ENCODE assay signal across 8 mouse cellular contexts in the genomic region with DNA sequence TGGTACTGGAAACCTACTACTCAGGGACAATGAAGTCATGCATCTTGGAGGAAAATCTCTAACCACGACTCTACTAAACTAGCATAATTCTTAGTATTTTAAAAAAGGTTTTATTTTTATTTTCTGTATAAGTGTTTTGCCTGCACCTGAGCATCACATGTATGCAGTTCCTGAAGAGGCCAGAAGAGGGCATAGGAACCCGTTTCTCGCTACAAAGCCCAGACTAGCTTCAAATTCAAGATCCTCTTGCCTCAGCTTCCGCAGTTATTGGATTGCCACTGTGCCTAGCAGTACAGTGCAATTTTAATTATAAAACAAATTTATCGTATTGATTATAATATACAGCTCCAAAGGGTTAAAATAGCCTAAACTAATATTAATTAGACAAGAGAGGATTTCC. TPM values are rescaled to one million over a fixed set of nuclear protein-coding genes. Genes with fewer than 3 reads are reported as not detected.
A peak's percentile ranks its signal among the peaks of the same experiment; 100 is the strongest.
DNase-seq lines count a peak whose midpoint lies in the region; ATAC-seq lines count a peak whose summit lies in the region.

No protein-coding gene starts in this region.

- no peak overlapping the region for H3K9ac ChIP-seq in heart, embryonic 12.5 days

- no peaks in the 10 kb centered on the region for H3K27me3 ChIP-seq in heart, embryonic 12.5 days (replicated peaks)
- no peaks in the 10 kb centered on the region for H3K27me3 ChIP-seq in embryonic facial prominence, embryonic 10.5 days (replicated peaks; ENCODE audit: low read depth, poor library complexity, severe bottlenecking)

- DNase-seq in heart, postnatal 10 days: peak; percentile 39 to 58
- DNase-seq in B cell, adult 2 months: peak; percentile 52 to 61
- DNase-seq in Muller cell, postnatal 12 days (ENCODE audit: inconsistent ontology term): peak; percentile 9
- DNase-seq in embryonic facial prominence, embryonic 10.5 days (ENCODE audit: low spot score): peak; percentile 55
- peak; percentile 40 to 54 for DNase-seq in kidney, postnatal 4 days
- peak; percentile 16 for DNase-seq in retina, postnatal 7 days (ENCODE audit: low read depth, low spot score)
- no peak for DNase-seq in frontal cortex, postnatal 14 days (ENCODE audit: low spot score in 2 of 2)

- H3K27ac ChIP-seq in heart, embryonic 12.5 days (ENCODE audit: poor library complexity, severe bottlenecking): no peak overlapping the region
- H3K27ac ChIP-seq in embryonic facial prominence, embryonic 10.5 days (replicated peaks): no peak overlapping the region

- H3K4me3 ChIP-seq in heart, embryonic 12.5 days: no peak overlapping the region
- H3K4me3 ChIP-seq in embryonic facial prominence, embryonic 10.5 days: no peak overlapping the region

- no peak for ATAC-seq in heart, embryonic 12.5 days (ENCODE audit: insufficient number of reproducible peaks, low FRiP score)

- H3K9me3 ChIP-seq in heart, embryonic 12.5 days (replicated peaks): no peaks in the 10 kb centered on the region
- H3K9me3 ChIP-seq in embryonic facial prominence, embryonic 10.5 days: no peaks in the 10 kb centered on the region

- H3K4me1 ChIP-seq in heart, embryonic 12.5 days (replicated peaks): no peaks in the 10 kb centered on the region
- no peaks in the 10 kb centered on the region for H3K4me1 ChIP-seq in embryonic facial prominence, embryonic 10.5 days

- 16% methylated on average over 5 of the region's 5 CpGs for whole genome bisulfite sequencing in heart, embryonic 12.5 days
- WGBS in embryonic facial prominence, embryonic 10.5 days: 14% methylated on average over 5 of the region's 5 CpGs

- intact Hi-C loops in heart, postnatal 10 days (cut with DNase I): no loop called here

- H3K4me2 ChIP-seq in heart, embryonic 12.5 days: no peak overlapping the region

- no peaks in the 10 kb centered on the region for H3K36me3 ChIP-seq in heart, embryonic 12.5 days
- no peaks in the 10 kb centered on the region for H3K36me3 ChIP-seq in embryonic facial prominence, embryonic 10.5 days (replicated peaks)

RNA-seq across cellular contexts. Expression of gene Map4k5, which starts 31.0 kb away (rescaled TPM):
- 10 to 100 TPM; 38.7 to 40.7 TPM for total RNA-seq in heart, postnatal 10 days (2021)
- 43.4 and 44.8 TPM in 2 replicates for polyA plus RNA-seq in heart, embryonic 12.5 days (2016; fragmentation: Nextera tagmentation; extraction: Ambion mirVana)
- polyA plus RNA-seq in embryonic facial prominence, embryonic 10.5 days (2016; fragmentation: Nextera tagmentation; extraction: Ambion mirVana): 31.9 and 33.7 TPM in 2 replicates

RNA-seq across cellular contexts. Expression of gene Atl1, which starts 31.6 kb away (rescaled TPM):
- 1 to 10 TPM; 5.7 to 7.8 TPM for total RNA-seq in heart, postnatal 10 days (2021)
- 8.0 and 9.5 TPM in 2 replicates for polyA plus RNA-seq in heart, embryonic 12.5 days (2016; fragmentation: Nextera tagmentation; extraction: Ambion mirVana)
- 11.0 and 11.2 TPM in 2 replicates for polyA plus RNA-seq in embryonic facial prominence, embryonic 10.5 days (2016; fragmentation: Nextera tagmentation; extraction: Ambion mirVana)

Comparison
In these comparisons a context has a peak if more than half of its experiments do, and no peak if none do; other contexts are left out.
1. DNase-seq: peak in heart, postnatal 10 days (2 of 2), B cell, adult 2 months (2 of 2), Muller cell, postnatal 12 days (single experiment), embryonic facial prominence, embryonic 10.5 days (single experiment), kidney, postnatal 4 days (2 of 2) and retina, postnatal 7 days (single experiment); none in frontal cortex, postnatal 14 days (0 of 2).